Mouse (Mus musculus): ENCODE measurements around the gene Med15. TPM values are rescaled to one million over a fixed set of nuclear protein-coding genes. Genes with fewer than 3 reads are reported as not detected.

The Med15 gene
- 110 and 117 TPM in 2 replicates for polyA plus RNA-seq (2012; rRNA removed)

DNA sequence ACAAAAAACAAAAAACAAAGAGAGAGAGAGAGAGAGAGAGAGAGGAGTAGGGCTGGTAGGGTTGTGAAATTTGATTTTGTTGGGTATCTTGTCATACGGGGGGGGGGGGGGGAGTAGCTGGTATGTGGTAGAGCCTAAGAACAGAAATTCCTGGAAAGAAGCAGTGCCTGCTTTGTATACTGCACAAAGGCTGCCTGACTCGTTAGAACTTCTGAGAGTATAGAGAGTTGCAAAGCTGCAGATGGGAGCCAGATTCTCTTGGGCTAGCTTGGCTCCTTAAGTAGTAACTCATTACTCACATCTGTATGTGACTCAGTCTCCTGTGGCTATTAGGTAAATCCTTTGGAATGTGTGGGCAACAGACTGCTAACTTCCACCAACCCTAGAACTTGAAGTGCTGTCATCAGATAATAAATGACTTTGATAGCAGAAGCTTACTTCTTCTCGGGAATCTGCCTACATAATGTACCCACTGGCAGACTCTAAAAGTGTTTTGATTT is at the start of gene Med15:
Gene Med15 (minus strand): TSS at position 51 of the 500 bp plus-strand sequence.
- Histone ChIP-seq H3K4me1 (ENCODE audit: control insufficient read depth, insufficient read depth, insufficient read length) (no peaks in the 10 kb centered on the region), H3K4me3 (ENCODE audit: extremely low read depth, insufficient read depth, insufficient read length) (no peak within 1 kb of the TSS), H3K27me3 (ENCODE audit: control insufficient read depth, insufficient read depth, low read length) (no peaks in the 10 kb centered on the region; the same call in 1 of the 2 replicates), H3K27ac (ENCODE audit: insufficient read depth, low read length) (no peak within 1 kb of the TSS), H3K36me3 (ENCODE audit: control insufficient read depth, insufficient read depth, low read length) (no peaks in the 10 kb centered on the region)
- TF ChIP-seq POLR2A (IDR thresholded peaks at IDR 0.05; ENCODE audit: low read depth, low read length) = no peak
- TF ChIP-seq CTCF (IDR thresholded peaks at IDR 0.05; ENCODE audit: extremely low read depth, insufficient read depth, insufficient read length, insufficient replicate concordance) = no peak
- no peak for DNase-seq (ENCODE audit: low read depth in 1 of 2, low spot score in 2 of 2)
- WGBS = 48% methylated on average over 3 of the region's 3 CpGs

DNA sequence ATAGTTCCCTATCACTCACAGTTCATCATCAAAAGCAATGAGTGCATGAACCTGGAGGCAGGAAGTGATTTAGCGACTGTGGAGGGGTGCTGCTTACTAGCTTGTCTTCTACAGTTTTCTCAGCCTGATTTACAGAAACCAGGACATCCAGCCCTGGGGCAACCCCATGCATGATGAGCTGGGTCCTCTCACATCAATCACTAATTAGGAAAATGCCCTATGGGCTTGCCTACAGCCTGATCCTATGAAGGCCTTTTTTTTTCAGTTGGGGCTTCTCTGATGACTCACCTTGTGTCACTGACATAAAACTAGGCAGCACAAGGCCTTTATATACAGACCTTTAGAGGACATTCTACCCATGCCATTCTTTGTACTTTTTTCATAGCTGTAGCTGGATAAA is 47.0 kb upstream of the Med15 start:
- WGBS = 58% methylated on average over 1 of the region's 1 CpGs
- H3K4me3 ChIP-seq (ENCODE audit: extremely low read depth, insufficient read depth, insufficient read length) = no peak overlapping the region
- no peaks in the 10 kb centered on the region for H3K27me3 ChIP-seq (ENCODE audit: control insufficient read depth, insufficient read depth, low read length)
- H3K27ac ChIP-seq (ENCODE audit: insufficient read depth, low read length) = no peak overlapping the region
- TF ChIP-seq CTCF (IDR thresholded peaks at IDR 0.05; ENCODE audit: extremely low read depth, insufficient read depth, insufficient read length, insufficient replicate concordance) (no peak), POLR2A (IDR thresholded peaks at IDR 0.05; ENCODE audit: low read depth, low read length) (no peak)
- peaks cover 6% of the 10 kb centered on the region for H3K36me3 ChIP-seq (ENCODE audit: control insufficient read depth, insufficient read depth, low read length)
- H3K4me1 ChIP-seq (ENCODE audit: control insufficient read depth, insufficient read depth, insufficient read length) = no peaks in the 10 kb centered on the region
- DNase-seq (ENCODE audit: low read depth in 1 of 2, low spot score in 2 of 2) = no peak

DNA sequence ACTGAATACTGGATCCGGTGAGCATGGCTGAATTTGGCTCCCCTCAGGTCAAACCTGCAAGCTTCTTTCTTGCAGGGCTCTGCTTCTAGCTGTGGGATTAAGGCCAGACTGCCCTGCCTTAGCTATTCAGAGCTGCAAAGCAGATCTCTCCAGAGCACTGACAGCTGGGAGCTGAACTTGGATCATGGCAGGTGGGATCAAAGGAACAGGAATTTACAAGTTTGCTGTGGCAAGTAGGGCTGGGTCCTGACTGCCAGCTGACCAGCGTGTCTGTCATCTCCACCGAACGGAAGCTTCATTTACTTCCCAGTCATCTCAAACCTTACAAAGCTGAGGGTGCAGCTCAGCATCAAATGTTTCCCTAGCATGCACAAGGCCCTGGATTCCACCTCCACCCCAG is 45.5 kb upstream of the Med15 start:
- no peak for DNase-seq (ENCODE audit: low read depth in 1 of 2, low spot score in 2 of 2)
- no peak overlapping the region for H3K27ac ChIP-seq (ENCODE audit: insufficient read depth, low read length)
- no peaks in the 10 kb centered on the region for H3K27me3 ChIP-seq (ENCODE audit: control insufficient read depth, insufficient read depth, low read length)
- 72% methylated on average over 4 of the region's 4 CpGs for WGBS
- peaks cover 6% of the 10 kb centered on the region for H3K36me3 ChIP-seq (ENCODE audit: control insufficient read depth, insufficient read depth, low read length)
- no peak overlapping the region for H3K4me3 ChIP-seq (ENCODE audit: extremely low read depth, insufficient read depth, insufficient read length)
- no peaks in the 10 kb centered on the region for H3K4me1 ChIP-seq (ENCODE audit: control insufficient read depth, insufficient read depth, insufficient read length)
- TF ChIP-seq POLR2A (IDR thresholded peaks at IDR 0.05; ENCODE audit: low read depth, low read length) (no peak), CTCF (IDR thresholded peaks at IDR 0.05; ENCODE audit: extremely low read depth, insufficient read depth, insufficient read length, insufficient replicate concordance) (no peak)

DNA sequence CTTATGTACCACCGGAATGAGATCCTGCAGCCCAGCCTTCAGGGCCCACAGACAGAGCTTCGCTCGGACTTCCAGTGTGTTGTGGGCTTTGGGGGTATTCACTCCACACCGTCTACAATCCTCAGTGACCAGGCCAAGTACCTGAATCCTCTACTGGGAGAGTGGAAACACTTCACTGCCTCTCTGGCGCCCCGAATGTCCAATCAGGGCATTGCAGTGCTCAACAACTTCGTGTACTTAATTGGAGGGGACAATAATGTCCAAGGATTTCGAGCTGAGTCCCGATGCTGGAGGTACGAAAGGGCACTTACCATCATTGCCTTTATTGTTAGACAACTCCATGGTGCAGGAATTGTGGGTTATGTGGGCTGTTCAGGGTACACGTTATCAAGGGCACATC is 44.1 kb upstream of the Med15 start:
- Histone ChIP-seq H3K27me3 (ENCODE audit: control insufficient read depth, insufficient read depth, low read length) (no peaks in the 10 kb centered on the region), H3K4me1 (ENCODE audit: control insufficient read depth, insufficient read depth, insufficient read length) (no peaks in the 10 kb centered on the region), H3K36me3 (ENCODE audit: control insufficient read depth, insufficient read depth, low read length) (peaks cover 7% of the 10 kb centered on the region), H3K27ac (ENCODE audit: insufficient read depth, low read length) (no peak overlapping the region), H3K4me3 (ENCODE audit: extremely low read depth, insufficient read depth, insufficient read length) (no peak overlapping the region)
- DNase-seq (ENCODE audit: low read depth in 1 of 2, low spot score in 2 of 2) = no peak
- TF ChIP-seq POLR2A (IDR thresholded peaks at IDR 0.05; ENCODE audit: low read depth, low read length) (no peak), CTCF (IDR thresholded peaks at IDR 0.05; ENCODE audit: extremely low read depth, insufficient read depth, insufficient read length, insufficient replicate concordance) (no peak)
- 80% methylated on average over 11 of the region's 11 CpGs for WGBS

DNA sequence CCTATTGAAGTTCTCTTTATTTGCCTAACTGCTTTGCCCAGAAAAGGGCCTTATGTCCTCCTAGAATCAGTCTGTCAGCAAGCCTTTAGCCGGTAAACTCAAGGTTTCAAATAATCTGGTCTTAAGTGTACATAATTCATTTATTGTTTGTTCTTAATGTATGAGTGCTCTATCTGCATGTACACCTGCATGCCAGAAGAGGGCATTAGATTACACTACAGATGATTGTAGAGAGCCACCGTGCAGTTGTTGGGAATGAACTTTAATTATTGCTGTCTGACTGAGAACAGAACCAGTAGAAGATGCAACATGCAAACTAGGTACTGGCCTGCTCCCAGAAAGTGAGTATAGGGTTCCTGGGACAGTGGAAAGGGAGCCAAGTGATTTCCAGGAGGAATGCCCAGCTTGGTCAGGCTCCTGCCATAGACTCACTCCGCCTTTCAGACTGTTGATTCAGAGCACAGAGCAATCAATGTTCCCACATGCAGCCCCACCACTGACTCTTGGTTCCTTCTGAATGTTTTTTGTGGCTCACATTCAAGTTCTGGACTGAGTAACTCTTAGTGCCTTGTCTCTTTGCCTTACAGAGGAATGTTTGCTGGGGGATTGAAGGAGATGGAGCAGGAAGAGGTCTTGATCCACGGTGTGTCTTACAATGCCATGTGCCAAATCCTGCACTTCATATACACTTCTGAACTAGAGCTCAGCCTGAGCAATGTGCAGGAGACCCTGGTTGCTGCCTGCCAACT is 38.6 kb upstream of the Med15 start:
- Histone ChIP-seq H3K36me3 (ENCODE audit: control insufficient read depth, insufficient read depth, low read length) (peaks cover 2% of the 10 kb centered on the region; the same call in 1 of the 2 replicates), H3K27ac (ENCODE audit: insufficient read depth, low read length) (no peak overlapping the region), H3K4me3 (ENCODE audit: extremely low read depth, insufficient read depth, insufficient read length) (no peak overlapping the region), H3K27me3 (ENCODE audit: control insufficient read depth, insufficient read depth, low read length) (no peaks in the 10 kb centered on the region), H3K4me1 (ENCODE audit: control insufficient read depth, insufficient read depth, insufficient read length) (no peaks in the 10 kb centered on the region)
- WGBS = 74% methylated on average over 4 of the region's 4 CpGs
- no peak for DNase-seq (ENCODE audit: low read depth in 1 of 2, low spot score in 2 of 2)
- TF ChIP-seq POLR2A (IDR thresholded peaks at IDR 0.05; ENCODE audit: low read depth, low read length) = no peak
- no peak for TF ChIP-seq CTCF (IDR thresholded peaks at IDR 0.05; ENCODE audit: extremely low read depth, insufficient read depth, insufficient read length, insufficient replicate concordance)

DNA sequence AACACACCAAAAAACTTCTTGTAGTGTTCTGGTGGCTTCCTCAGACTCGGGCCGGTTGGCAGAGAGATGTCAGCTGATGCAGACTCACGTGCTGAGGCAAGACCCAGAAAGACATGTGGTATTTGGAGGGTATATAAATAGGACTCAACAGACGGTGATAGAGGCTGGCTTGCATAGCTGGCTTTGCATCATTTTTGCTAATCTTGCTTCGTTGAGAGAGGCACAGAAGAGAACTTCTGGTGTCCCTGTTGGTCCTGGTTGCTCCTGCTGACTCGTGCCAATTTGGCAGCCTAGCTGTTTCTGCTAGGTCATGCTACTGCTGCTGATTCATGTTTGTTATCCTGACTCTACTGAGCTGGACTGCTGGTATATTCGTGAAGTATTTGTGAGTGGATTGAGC is 36.1 kb upstream of the Med15 start:
- H3K27me3 ChIP-seq (ENCODE audit: control insufficient read depth, insufficient read depth, low read length) = no peaks in the 10 kb centered on the region
- no peak overlapping the region for H3K4me3 ChIP-seq (ENCODE audit: extremely low read depth, insufficient read depth, insufficient read length)
- peaks cover 5% of the 10 kb centered on the region for H3K36me3 ChIP-seq (ENCODE audit: control insufficient read depth, insufficient read depth, low read length)
- no peak overlapping the region for H3K27ac ChIP-seq (ENCODE audit: insufficient read depth, low read length)
- WGBS = 78% methylated on average over 7 of the region's 7 CpGs
- DNase-seq (ENCODE audit: low read depth in 1 of 2, low spot score in 2 of 2) = no peak
- TF ChIP-seq CTCF (IDR thresholded peaks at IDR 0.05; ENCODE audit: extremely low read depth, insufficient read depth, insufficient read length, insufficient replicate concordance) = no peak
- H3K4me1 ChIP-seq (ENCODE audit: control insufficient read depth, insufficient read depth, insufficient read length) = no peaks in the 10 kb centered on the region

DNA sequence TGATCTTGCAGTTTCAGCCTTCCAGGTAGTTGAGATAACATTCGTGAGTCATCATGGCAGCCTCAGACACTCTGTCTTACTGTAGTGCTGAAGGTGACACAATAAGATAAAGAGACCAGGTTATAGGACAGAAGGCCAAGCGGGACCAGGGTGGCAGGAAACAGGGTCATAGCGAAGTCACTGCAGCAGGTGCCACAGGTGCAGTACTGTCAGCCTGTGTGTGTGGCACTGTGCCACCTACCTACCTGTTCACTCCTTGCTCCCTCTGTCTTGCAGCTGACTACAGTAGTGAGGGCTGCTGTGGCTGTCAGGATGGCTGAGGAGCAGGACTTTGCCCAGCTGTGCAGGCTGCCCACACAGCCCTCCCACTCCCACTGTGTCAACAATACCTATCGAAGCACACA is 31.4 kb upstream of the Med15 start:
- no peak overlapping the region for H3K27ac ChIP-seq (ENCODE audit: insufficient read depth, low read length)
- no peaks in the 10 kb centered on the region for H3K27me3 ChIP-seq (ENCODE audit: control insufficient read depth, insufficient read depth, low read length)
- TF ChIP-seq POLR2A (IDR thresholded peaks at IDR 0.05; ENCODE audit: low read depth, low read length) = no peak
- TF ChIP-seq CTCF (IDR thresholded peaks at IDR 0.05; ENCODE audit: extremely low read depth, insufficient read depth, insufficient read length, insufficient replicate concordance) = no peak
- peaks cover 3% of the 10 kb centered on the region; the same call in 1 of the 2 replicates for H3K36me3 ChIP-seq (ENCODE audit: control insufficient read depth, insufficient read depth, low read length)
- no peak for DNase-seq (ENCODE audit: low read depth in 1 of 2, low spot score in 2 of 2)
- H3K4me1 ChIP-seq (ENCODE audit: control insufficient read depth, insufficient read depth, insufficient read length) = peaks cover 4% of the 10 kb centered on the region
- H3K4me3 ChIP-seq (ENCODE audit: extremely low read depth, insufficient read depth, insufficient read length) = no peak overlapping the region
- 89% methylated on average over 4 of the region's 4 CpGs for WGBS

Data from spleen, adult 2 months (tissue).